Mouse (Mus musculus) lung, embryonic 16.5 days (tissue): ENCODE measurements at regions not wholly inside any gene's neighbourhood (a gene's known extent, or its start where the extent isn't known, plus 50 kb on each side); places are given as distances from the start of the nearest gene placed in this dataset.

Experiments used
- ATAC-seq: fragments of 200-750 bp; cut with Nextera tagmentation; 2 replicates; pipeline ENCODE4 v1.8.0; 2017; ENCODE audit warnings: low read depth, mild to moderate bottlenecking, moderate library complexity
- H3K27ac ChIP-seq: fragments of 300-500 bp; sonication (generic); 2 replicates; pipeline ENCODE4 v1.5.1; 2014; ENCODE audit warnings: mild to moderate bottlenecking, control low read depth, low read length
- H3K27me3 ChIP-seq: fragments of 300-500 bp; sonication (generic); 2 replicates; pipeline ENCODE4 v1.6.1; 2014; ENCODE audit warnings: low read depth, low read length, mixed read lengths; ENCODE audit not compliant: control insufficient read depth, insufficient read depth
- H3K36me3 ChIP-seq: fragments of 300-500 bp; sonication (generic); 2 replicates; pipeline ENCODE4 v1.6.1; 2014; ENCODE audit warnings: low read length; ENCODE audit not compliant: control insufficient read depth, insufficient read depth
- H3K4me1 ChIP-seq: fragments of 300-500 bp; sonication (generic); replicated peaks from 2 replicates; pipeline ENCODE4 v1.6.1; 2014; ENCODE audit warnings: low read length, mixed read lengths; ENCODE audit not compliant: control insufficient read depth, insufficient read depth
- H3K4me2 ChIP-seq: fragments of 300-500 bp; sonication (generic); 2 replicates; pipeline ENCODE4 v1.6.1; 2014; ENCODE audit warnings: low read depth, low read length, control low read depth
- H3K4me3 ChIP-seq: fragments of 300-500 bp; sonication (generic); 2 replicates; pipeline ENCODE4 v1.5.1; 2014; ENCODE audit warnings: mild to moderate bottlenecking, low read length, control low read depth
- H3K9ac ChIP-seq: fragments of 300-500 bp; sonication (generic); 2 replicates; pipeline ENCODE4 v1.6.1; 2014; ENCODE audit warnings: low read length, control low read depth
- H3K9me3 ChIP-seq: fragments of 300-500 bp; sonication (generic); 2 replicates; pipeline ENCODE4 v1.6.1; 2016; ENCODE audit warnings: low read length; ENCODE audit not compliant: control insufficient read depth
- WGBS: fragments of 180-500 bp; shearing (Covaris S2); extraction: QIAGEN DNeasy Blood & Tissue Kit; methylation state at CpG from one replicate; pipeline ENCODE4 v1.1.7; 2014; 5-methylcytosine and 5-hydroxymethylcytosine counted together

DNA sequence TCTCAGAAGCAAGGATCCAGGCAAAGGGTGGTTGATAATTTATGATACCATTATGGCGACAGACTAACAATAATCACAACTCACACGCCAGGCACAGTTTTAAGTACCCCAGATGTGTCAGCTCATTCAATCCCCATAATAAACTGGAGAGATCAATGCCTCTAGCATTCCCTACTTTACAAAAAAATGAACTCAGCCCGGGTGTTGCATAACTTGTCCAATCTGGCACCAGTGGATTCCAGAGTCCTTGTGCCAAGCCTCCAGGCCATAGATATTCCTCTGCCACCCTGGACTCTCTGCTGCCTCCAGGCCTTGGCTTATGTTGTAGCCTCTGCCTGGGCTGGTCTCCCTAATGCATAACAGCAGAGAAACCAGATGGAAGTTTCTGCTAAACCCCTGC is 185.0 kb downstream of the CK137956 start:
- Histone ChIP-seq H3K9me3 (no peaks in the 10 kb centered on the region), H3K9ac (no peak overlapping the region), H3K36me3 (no peaks in the 10 kb centered on the region), H3K27me3 (no peaks in the 10 kb centered on the region), H3K4me1 (no peaks in the 10 kb centered on the region), H3K4me2 (no peak overlapping the region), H3K27ac (no peak overlapping the region), H3K4me3 (no peak overlapping the region)
- 51% methylated on average over 3 of the region's 3 CpGs for WGBS
- ATAC-seq, result no peak

DNA sequence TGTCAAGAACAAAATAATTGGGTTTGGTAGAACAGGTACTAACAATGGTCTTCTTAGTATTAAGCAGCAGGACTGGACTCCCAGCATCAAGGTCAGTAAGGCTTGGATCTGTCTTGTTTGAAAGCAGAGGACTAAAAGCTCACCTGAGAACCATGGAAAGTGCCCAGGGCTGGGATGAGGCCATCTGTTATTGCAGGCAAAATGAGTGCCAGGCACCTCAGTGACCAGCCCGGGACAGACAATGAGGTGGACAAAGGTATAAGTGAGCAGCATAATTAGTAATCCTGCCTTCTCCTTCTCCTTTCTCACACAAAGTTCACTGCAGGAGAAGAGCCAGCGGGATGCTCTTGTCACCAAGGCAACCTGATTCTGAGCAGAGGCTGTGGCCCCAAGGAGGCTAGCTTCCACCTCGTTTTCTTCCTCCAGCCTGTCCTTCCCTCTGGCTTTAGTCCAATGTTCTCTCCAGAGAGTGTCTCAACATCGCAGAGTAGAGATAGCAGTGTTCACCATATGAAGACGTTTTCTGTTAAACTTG is 198.7 kb downstream of the CK137956 start:
- no peak overlapping the region for H3K4me2 ChIP-seq
- no peak overlapping the region for H3K4me3 ChIP-seq
- H3K9ac ChIP-seq, result no peak overlapping the region
- 46% methylated on average over 5 of the region's 5 CpGs for WGBS
- H3K4me1 ChIP-seq, result no peaks in the 10 kb centered on the region
- H3K27ac ChIP-seq, result no peak overlapping the region
- H3K27me3 ChIP-seq, result no peaks in the 10 kb centered on the region
- no peaks in the 10 kb centered on the region for H3K36me3 ChIP-seq
- no peaks in the 10 kb centered on the region for H3K9me3 ChIP-seq
- ATAC-seq, result no peak

DNA sequence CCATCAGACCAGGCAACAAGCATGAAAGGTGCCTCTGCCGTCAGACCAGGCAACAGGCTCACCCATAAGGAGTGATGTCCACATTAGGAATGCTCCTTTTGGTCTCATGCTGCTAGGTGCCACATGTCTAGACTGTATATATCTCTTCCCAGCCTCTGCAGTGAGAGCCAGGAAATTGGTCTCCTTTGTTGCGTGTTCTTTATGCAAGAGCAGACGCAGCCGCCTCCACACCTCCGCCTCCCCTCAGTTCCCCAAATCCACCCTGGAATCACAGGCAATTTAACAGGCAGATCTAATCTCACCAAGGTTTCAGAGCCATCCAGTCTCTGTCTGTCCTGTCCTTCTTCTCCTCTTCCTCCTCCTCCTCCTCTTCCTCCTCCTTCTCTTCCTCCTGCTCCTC is 207.0 kb downstream of the CK137956 start:
- no peak overlapping the region for H3K27ac ChIP-seq
- no peaks in the 10 kb centered on the region for H3K4me1 ChIP-seq
- H3K9ac ChIP-seq, result no peak overlapping the region
- ATAC-seq, result no peak
- no peaks in the 10 kb centered on the region for H3K27me3 ChIP-seq
- H3K4me2 ChIP-seq, result no peak overlapping the region
- no peak overlapping the region for H3K4me3 ChIP-seq
- H3K9me3 ChIP-seq, result no peaks in the 10 kb centered on the region
- no peaks in the 10 kb centered on the region for H3K36me3 ChIP-seq
- WGBS, result 92% methylated on average over 5 of the region's 5 CpGs

DNA sequence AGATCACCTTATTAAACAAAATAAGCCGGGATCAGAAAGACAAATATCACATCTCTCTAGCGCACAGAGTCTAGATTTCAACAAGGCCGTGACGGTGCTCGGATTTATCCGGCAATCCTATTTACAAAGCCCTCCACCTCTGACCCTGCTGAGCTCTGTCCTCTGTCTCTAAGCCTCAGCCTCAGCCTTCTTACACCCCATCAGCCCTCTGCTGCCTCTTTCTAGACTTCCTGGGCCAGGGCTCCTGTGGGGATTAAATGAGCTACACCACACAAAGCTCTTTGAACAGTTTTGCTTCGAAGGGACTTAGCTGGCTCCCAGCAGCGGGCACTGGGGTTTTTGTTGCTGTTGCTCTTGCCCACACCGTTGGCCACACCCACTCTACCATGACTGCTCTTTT is 211.8 kb downstream of the CK137956 start:
- Histone ChIP-seq H3K9me3 (no peaks in the 10 kb centered on the region), H3K4me3 (no peak overlapping the region), H3K36me3 (no peaks in the 10 kb centered on the region), H3K27ac (no peak overlapping the region), H3K27me3 (no peaks in the 10 kb centered on the region), H3K9ac (no peak overlapping the region), H3K4me2 (no peak overlapping the region), H3K4me1 (no peaks in the 10 kb centered on the region)
- 63% methylated on average over 9 of the region's 9 CpGs for WGBS
- ATAC-seq, result no peak

DNA sequence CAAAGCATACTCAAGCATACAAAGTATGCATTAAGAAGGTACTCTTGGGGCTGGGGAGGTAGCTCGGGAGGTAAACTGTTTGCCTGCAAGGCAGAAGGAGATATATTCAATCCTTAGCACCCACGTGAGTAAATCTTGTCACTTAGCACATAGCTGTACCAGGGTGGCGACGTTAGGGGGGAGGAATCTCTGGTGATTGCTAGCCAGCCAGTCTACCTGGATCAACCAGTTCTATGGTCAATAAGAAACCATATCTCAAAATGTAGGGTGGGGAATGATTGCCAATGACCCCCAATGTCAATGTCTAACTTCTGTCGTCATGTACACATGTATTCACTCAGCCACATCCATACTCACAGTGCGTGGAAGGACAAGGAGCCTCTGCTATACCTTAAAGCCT is 214.5 kb downstream of the CK137956 start:
- no peak for ATAC-seq
- no peak overlapping the region for H3K9ac ChIP-seq
- no peak overlapping the region for H3K4me2 ChIP-seq
- H3K27ac ChIP-seq, result no peak overlapping the region
- H3K4me3 ChIP-seq, result no peak overlapping the region
- no peaks in the 10 kb centered on the region for H3K36me3 ChIP-seq
- H3K27me3 ChIP-seq, result no peaks in the 10 kb centered on the region
- no peaks in the 10 kb centered on the region for H3K9me3 ChIP-seq
- 72% methylated on average over 6 of the region's 6 CpGs for WGBS
- H3K4me1 ChIP-seq, result no peaks in the 10 kb centered on the region

DNA sequence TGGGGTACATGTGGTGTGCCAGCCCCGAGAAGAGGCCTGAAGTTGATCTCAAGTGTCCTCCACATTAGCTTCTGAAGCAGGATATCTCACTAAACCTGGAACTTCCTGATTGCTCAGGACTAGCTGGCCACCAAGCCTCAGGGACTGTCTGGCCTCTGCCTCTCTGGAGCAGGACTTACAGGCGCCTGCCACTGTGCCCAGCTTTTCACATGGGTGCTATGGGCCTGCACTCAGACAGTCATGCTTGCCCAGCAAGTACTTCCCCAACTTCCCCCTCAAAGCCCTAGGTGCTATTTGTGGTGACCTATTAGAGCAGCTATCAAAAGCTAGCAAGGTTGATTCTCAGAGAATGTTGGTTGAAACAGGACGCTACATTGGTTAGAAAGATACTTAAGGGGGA is 220.0 kb downstream of the CK137956 start:
- WGBS, result 82% methylated on average over 3 of the region's 3 CpGs

DNA sequence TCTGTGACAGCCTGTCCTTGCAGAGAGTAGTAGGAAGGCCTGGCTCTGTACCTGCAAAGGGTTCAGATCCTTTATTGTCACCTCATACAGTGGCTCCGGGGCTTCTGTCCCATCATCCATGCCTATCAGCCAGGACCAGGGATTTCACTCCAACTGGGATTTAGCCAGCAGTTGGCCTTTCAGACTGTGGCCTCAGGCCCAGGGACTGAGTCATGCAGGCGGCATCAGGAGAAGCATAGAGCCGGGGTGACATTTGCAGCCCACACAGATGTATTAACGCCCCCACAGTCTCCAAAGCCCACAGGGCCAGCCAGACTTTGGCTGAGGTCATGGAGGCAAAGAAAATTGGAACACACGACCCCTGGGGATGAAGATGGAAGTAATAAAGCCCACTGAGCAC is 222.9 kb downstream of the CK137956 start:
- WGBS, result 68% methylated on average over 5 of the region's 5 CpGs
- no peak for ATAC-seq

More for the DNA sequence above, 220.0 kb downstream of the CK137956 start:
- no peak overlapping the region for H3K9ac ChIP-seq
- ATAC-seq, result no peak
- H3K4me2 ChIP-seq, result no peak overlapping the region
- H3K4me1 ChIP-seq, result no peaks in the 10 kb centered on the region
- no peaks in the 10 kb centered on the region for H3K9me3 ChIP-seq
- no peak overlapping the region for H3K4me3 ChIP-seq
- H3K27me3 ChIP-seq, result no peaks in the 10 kb centered on the region
- no peaks in the 10 kb centered on the region for H3K36me3 ChIP-seq
- no peak overlapping the region for H3K27ac ChIP-seq

DNA sequence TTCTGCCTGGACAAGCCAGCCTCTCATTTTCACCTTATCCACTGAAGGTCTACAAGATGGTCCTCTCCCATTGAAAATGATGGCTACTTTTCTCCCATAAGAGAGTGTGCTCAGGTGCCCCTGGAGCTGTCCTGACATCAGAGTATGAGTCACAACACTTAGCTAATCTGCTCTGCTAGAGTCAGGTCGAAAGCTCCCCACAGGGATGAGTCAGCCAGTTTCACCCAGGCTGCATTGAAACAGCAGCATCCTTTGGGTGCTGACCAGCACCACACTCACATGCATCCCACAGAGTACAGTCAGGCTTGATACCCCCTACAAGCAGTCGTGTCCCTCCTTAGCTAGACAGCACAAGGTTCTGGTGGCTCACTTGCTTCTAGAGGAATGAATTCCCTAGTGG is 234.0 kb downstream of the CK137956 start:
- no peak overlapping the region for H3K27ac ChIP-seq
- H3K4me3 ChIP-seq, result no peak overlapping the region
- no peak overlapping the region for H3K4me2 ChIP-seq
- no peak overlapping the region for H3K9ac ChIP-seq
- H3K4me1 ChIP-seq, result no peaks in the 10 kb centered on the region
- H3K36me3 ChIP-seq, result no peaks in the 10 kb centered on the region
- 76% methylated on average over 2 of the region's 2 CpGs for WGBS
- H3K27me3 ChIP-seq, result no peaks in the 10 kb centered on the region
- ATAC-seq, result no peak
- H3K9me3 ChIP-seq, result no peaks in the 10 kb centered on the region

More for the DNA sequence above, 222.9 kb downstream of the CK137956 start:
- Histone ChIP-seq H3K9me3 (no peaks in the 10 kb centered on the region), H3K36me3 (no peaks in the 10 kb centered on the region), H3K4me2 (no peak overlapping the region), H3K4me3 (no peak overlapping the region), H3K27me3 (no peaks in the 10 kb centered on the region), H3K9ac (no peak overlapping the region), H3K4me1 (no peaks in the 10 kb centered on the region), H3K27ac (no peak overlapping the region)

DNA sequence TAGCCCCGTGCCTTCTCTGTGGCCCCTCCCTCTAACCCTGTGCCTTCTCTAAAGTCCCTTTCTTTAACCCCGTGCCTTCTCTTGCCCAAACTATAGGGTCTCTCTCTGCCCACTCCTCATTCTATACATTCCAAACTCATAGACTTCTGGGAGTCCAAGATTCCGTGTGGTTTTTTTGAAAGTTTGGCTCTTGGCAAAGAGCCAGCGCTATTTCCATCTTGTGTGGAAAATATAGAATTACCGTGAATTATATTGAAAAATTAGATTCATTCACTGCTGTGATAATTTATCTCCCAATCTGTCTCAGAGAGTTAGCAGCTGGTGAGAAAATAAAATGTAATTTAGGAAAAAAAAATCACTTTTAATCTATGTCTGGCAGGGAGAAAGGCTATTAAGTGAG is 234.6 kb downstream of the CK137956 start:
- H3K36me3 ChIP-seq, result no peaks in the 10 kb centered on the region
- ATAC-seq, result no peak
- no peaks in the 10 kb centered on the region for H3K4me1 ChIP-seq
- H3K27me3 ChIP-seq, result no peaks in the 10 kb centered on the region
- WGBS, result 42% methylated on average over 5 of the region's 5 CpGs
- H3K27ac ChIP-seq, result no peak overlapping the region
- no peak overlapping the region for H3K9ac ChIP-seq
- no peak overlapping the region for H3K4me3 ChIP-seq
- H3K4me2 ChIP-seq, result no peak overlapping the region
- H3K9me3 ChIP-seq, result no peaks in the 10 kb centered on the region

DNA sequence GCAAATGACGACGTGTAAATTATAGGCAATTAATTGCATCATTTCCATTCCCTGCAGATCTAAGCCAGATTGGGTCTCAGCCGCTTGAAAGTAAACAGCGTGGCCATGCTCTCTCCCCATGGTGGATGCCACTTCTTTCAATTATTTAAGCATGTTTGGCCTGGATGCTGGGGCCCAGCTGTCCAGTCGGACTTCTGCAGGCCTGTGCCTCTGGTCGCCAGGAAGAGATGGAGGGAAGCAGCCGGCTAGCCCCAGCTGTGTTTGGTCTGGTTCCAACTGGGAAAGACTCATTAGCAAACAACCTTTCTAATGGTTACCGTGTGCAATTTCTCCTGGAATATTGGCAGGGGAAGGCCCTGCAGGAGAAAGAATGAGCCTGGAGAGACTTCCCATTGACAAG is 236.1 kb downstream of the CK137956 start:
- Histone ChIP-seq H3K4me3 (no peak overlapping the region), H3K4me1 (no peaks in the 10 kb centered on the region), H3K4me2 (no peak overlapping the region), H3K27ac (no peak overlapping the region), H3K9me3 (no peaks in the 10 kb centered on the region), H3K36me3 (no peaks in the 10 kb centered on the region), H3K9ac (no peak overlapping the region), H3K27me3 (no peaks in the 10 kb centered on the region)
- WGBS, result 46% methylated on average over 8 of the region's 8 CpGs
- no peak for ATAC-seq
